Mouse (Mus musculus) thymus, adult 2 months (tissue): ENCODE measurements at regions not wholly inside any gene's neighbourhood (a gene's known extent, or its start where the extent isn't known, plus 50 kb on each side); places are given as distances from the start of the nearest gene placed in this dataset.

Source experiments
- CTCF ChIP-seq: fragments of 200-500 bp; IDR thresholded peaks from 2 replicates; pipeline ENCODE4 v1.5.1; 2012; ENCODE audit warnings: mild to moderate bottlenecking, control low read depth, low read length, moderate library complexity, borderline replicate concordance; ENCODE audit not compliant: control insufficient read depth, poor library complexity, insufficient read depth; ENCODE audit errors: extremely low read depth
- POLR2A ChIP-seq: fragments of 200-500 bp; IDR thresholded peaks from 2 replicates; pipeline ENCODE4 v1.6.1; 2012; ENCODE audit warnings: mild to moderate bottlenecking, low read length, control low read depth, moderate library complexity; ENCODE audit not compliant: control insufficient read depth, poor library complexity, insufficient read depth; ENCODE audit errors: extremely low read depth

GRCm38 (mm10) chr10:117472568-117472930, 92.7 kb upstream of the Cpsf6 start:
- TF ChIP-seq CTCF (no peak), POLR2A (no peak)
